Comparison of ENCODE assay signal across 8 mouse cellular contexts in the genomic region with DNA sequence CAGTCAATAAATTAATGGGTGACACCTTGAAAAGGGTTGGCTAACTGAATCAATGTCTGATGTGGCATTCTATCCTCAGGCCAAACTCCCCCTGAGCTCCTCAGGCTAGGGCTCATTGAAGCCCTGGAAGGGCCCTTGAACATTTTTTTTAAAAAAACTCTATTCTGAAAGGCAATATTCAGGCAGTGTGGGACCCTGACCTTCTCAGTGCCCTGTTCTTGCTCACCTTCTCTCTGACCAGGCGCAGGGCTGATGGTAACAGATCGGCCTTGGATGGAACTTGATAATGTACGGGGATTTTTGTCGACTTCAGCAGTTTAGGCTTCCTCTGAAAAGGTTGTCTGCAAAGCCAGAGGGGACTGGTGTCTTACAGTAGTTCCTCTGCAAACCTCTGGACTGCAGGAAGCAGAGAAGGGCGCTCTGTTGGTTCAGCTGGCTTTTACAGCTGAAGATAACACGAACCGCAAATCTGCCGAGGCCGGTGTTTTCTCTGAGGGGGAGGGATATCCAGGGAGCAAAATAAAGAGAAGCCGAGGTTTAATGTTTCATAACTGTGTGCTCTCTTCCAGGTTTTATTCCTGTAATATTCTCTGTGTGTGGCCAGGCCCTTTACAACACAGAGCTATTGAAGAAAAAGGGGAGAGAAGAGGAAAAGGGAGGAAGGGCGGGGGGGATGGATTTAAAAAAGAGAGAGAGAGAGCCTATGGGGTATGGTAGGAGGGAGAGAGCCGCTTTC.
A peak's percentile ranks its signal among the peaks of the same experiment; 100 is the strongest.
DNase-seq lines count a peak whose midpoint lies in the region; ATAC-seq and TF ChIP-seq lines count a peak whose summit lies in the region.
"Had no signal": no experiment of that assay in that cellular context is flagged by ENCODE, and none has a peak within 500 bp of the region (broad histone marks: within the 10 kb centered on the region; RNA-seq: fewer than 3 reads in every experiment).

No protein-coding gene starts in this region.

- no peak overlapping the region for H3K27ac ChIP-seq in kidney, adult 2 months (ENCODE audit: insufficient read depth, low read depth, low read length)
- H3K27ac ChIP-seq in intestine, embryonic 16.5 days (ENCODE audit: low read length) = no peak overlapping the region
- no peak overlapping the region for H3K27ac ChIP-seq in neural tube, embryonic 14.5 days (ENCODE audit: low read depth, low read length)
- H3K27ac ChIP-seq: liver, embryonic 13.5 days had no signal

- TF ChIP-seq CTCF in kidney, adult 2 months (conservative IDR thresholded peaks at IDR 0.05; ENCODE audit: insufficient read depth, insufficient read length, low read depth, low read length) = no peak

- H3K9me3 ChIP-seq in intestine, embryonic 16.5 days (ENCODE audit: control insufficient read depth, low read length) = no peaks in the 10 kb centered on the region
- no peaks in the 10 kb centered on the region for H3K9me3 ChIP-seq in neural tube, embryonic 14.5 days (ENCODE audit: control insufficient read depth, low read length)
- H3K9me3 ChIP-seq: liver, embryonic 13.5 days had no signal

- no peaks in the 10 kb centered on the region; the same call in 1 of the 2 replicates for H3K27me3 ChIP-seq in kidney, adult 2 months (replicated peaks; ENCODE audit: control insufficient read depth, insufficient read depth, low read length)
- H3K27me3 ChIP-seq in intestine, embryonic 16.5 days (replicated peaks; ENCODE audit: control insufficient read depth, insufficient read depth, low read length) = no peaks in the 10 kb centered on the region
- no peaks in the 10 kb centered on the region for H3K27me3 ChIP-seq in neural tube, embryonic 14.5 days (ENCODE audit: control insufficient read depth, insufficient read depth, low read length)

- no peak overlapping the region for H3K4me3 ChIP-seq in kidney, adult 2 months (ENCODE audit: insufficient read depth, low read depth, low read length)
- no peak overlapping the region for H3K4me3 ChIP-seq in intestine, embryonic 16.5 days (ENCODE audit: low read length)
- no peak overlapping the region for H3K4me3 ChIP-seq in neural tube, embryonic 14.5 days (ENCODE audit: low read depth, low read length)
- H3K4me3 ChIP-seq: liver, embryonic 13.5 days had no signal

- no peak for TF ChIP-seq POLR2A in kidney, adult 2 months (IDR thresholded peaks at IDR 0.05; ENCODE audit: low read depth, low read length)

- 0 out of 2 replicates have a peak overlapping the region, but pooled peaks have one; percentile 25 for H3K4me2 ChIP-seq in intestine, embryonic 16.5 days (ENCODE audit: low read depth, low read length)
- H3K4me2 ChIP-seq in neural tube, embryonic 14.5 days (ENCODE audit: low read depth, low read length) = no peak overlapping the region; the same call in 1 of the 2 replicates
- H3K4me2 ChIP-seq: liver, embryonic 13.5 days had no signal

- peak; percentile 40 to 56 for DNase-seq in kidney, postnatal 4 days
- DNase-seq in kidney, adult 2 months = no peak
- peak; percentile 44 to 54 for DNase-seq in adrenal gland, postnatal 36 days
- no peak for DNase-seq in cerebellum, adult 8-10 months
- no peak for DNase-seq in left cerebral cortex, adult 8-10 months (ENCODE audit: low spot score in 2 of 2)
- DNase-seq: liver, embryonic 13.5 days had no signal

- WGBS in kidney, adult 2 months = 35% methylated on average over 12 of the region's 12 CpGs
- 29% methylated on average over 12 of the region's 12 CpGs for WGBS in intestine, embryonic 16.5 days
- WGBS in neural tube, embryonic 14.5 days = 56% methylated on average over 12 of the region's 12 CpGs

- H3K4me1 ChIP-seq in kidney, adult 2 months (ENCODE audit: control insufficient read depth, insufficient read depth, low read length) = no peaks in the 10 kb centered on the region
- H3K4me1 ChIP-seq in intestine, embryonic 16.5 days (ENCODE audit: control insufficient read depth, insufficient read depth, low read length) = peaks cover 11% of the 10 kb centered on the region
- no peaks in the 10 kb centered on the region for H3K4me1 ChIP-seq in neural tube, embryonic 14.5 days (ENCODE audit: control insufficient read depth, insufficient read depth, low read length)

- no peaks in the 10 kb centered on the region for H3K36me3 ChIP-seq in kidney, adult 2 months (ENCODE audit: control insufficient read depth, insufficient read depth, low read length)
- no peaks in the 10 kb centered on the region for H3K36me3 ChIP-seq in intestine, embryonic 16.5 days (ENCODE audit: control insufficient read depth, insufficient read depth, low read length)
- no peaks in the 10 kb centered on the region for H3K36me3 ChIP-seq in neural tube, embryonic 14.5 days (ENCODE audit: control insufficient read depth, insufficient read depth, low read length)
- H3K36me3 ChIP-seq: liver, embryonic 13.5 days had no signal

- no peak overlapping the region for H3K9ac ChIP-seq in intestine, embryonic 16.5 days (ENCODE audit: low read depth, low read length)
- no peak overlapping the region for H3K9ac ChIP-seq in neural tube, embryonic 14.5 days (replicated peaks; ENCODE audit: low read depth, low read length)
- H3K9ac ChIP-seq: liver, embryonic 13.5 days had no signal

- ATAC-seq in intestine, embryonic 16.5 days = peak; percentile 82
- peak; percentile 51; the same call in 1 of the 2 replicates for ATAC-seq in neural tube, embryonic 14.5 days (ENCODE audit: low read depth)

Comparison
In these comparisons a context has a peak if more than half of its experiments do, and no peak if none do; other contexts are left out.
1. DNase-seq: peak in kidney, postnatal 4 days (2 of 2) and adrenal gland, postnatal 36 days (2 of 2); none in kidney, adult 2 months (single experiment), cerebellum, adult 8-10 months (single experiment) and left cerebral cortex, adult 8-10 months (0 of 2).